Mouse (Mus musculus): Measurements from ENCODE around the gene Lhx4.

- TF ChIP-seq CTCF (IDR thresholded peaks at IDR 0.05; ENCODE audit: low read depth, low read length) = no peak
- TF ChIP-seq POLR2A (IDR thresholded peaks at IDR 0.05; ENCODE audit: extremely low read depth, insufficient read depth, low read length) = no peak
Observed at GRCm38 (mm10) chr1:155720006-155720405, 31.5 kb downstream of the Lhx4 start.

All from liver, adult 2 months (tissue).